In genomic region chr5:52546950-52547349, GRCm38 (mm10) we compare ENCODE assay signal across 8 mouse cellular contexts. TPM values are rescaled to one million over a fixed set of nuclear protein-coding genes. Genes with fewer than 3 reads are reported as not detected.
DNase-seq lines count a peak whose midpoint lies in the region; ATAC-seq and TF ChIP-seq lines count a peak whose summit lies in the region.
"Had no signal": no experiment of that assay in that cellular context is flagged by ENCODE, and none has a peak within 500 bp of the region (broad histone marks: within the 10 kb centered on the region; RNA-seq: fewer than 3 reads in every experiment).

No protein-coding gene starts in this region.

- WGBS in kidney, embryonic 15.5 days, result 49% methylated on average over 3 of the region's 3 CpGs
- WGBS in bone marrow, adult 2 months, result 40% methylated on average over 3 of the region's 3 CpGs
- WGBS in intestine, embryonic 16.5 days, result 49% methylated on average over 3 of the region's 3 CpGs

- no peak overlapping the region for H3K9ac ChIP-seq in kidney, embryonic 15.5 days
- no peak overlapping the region for H3K9ac ChIP-seq in ES-Bruce4 (ENCODE audit: low read depth, poor library complexity, severe bottlenecking)
- H3K9ac ChIP-seq in intestine, embryonic 16.5 days (ENCODE audit: low read depth, low read length), result no peak overlapping the region
- H3K9ac ChIP-seq: neural tube, embryonic 12.5 days had no signal

- H3K27ac ChIP-seq in kidney, embryonic 15.5 days, result no peak overlapping the region
- no peak overlapping the region for H3K27ac ChIP-seq in ES-Bruce4 (ENCODE audit: insufficient read depth, low read length)
- H3K27ac ChIP-seq in bone marrow, adult 2 months (ENCODE audit: control insufficient read depth, insufficient read depth, low read depth, low read length, poor library complexity), result no peak overlapping the region
- no peak overlapping the region for H3K27ac ChIP-seq in intestine, embryonic 16.5 days (ENCODE audit: low read length)
- H3K27ac ChIP-seq: neural tube, embryonic 12.5 days had no signal

- no peaks in the 10 kb centered on the region for H3K27me3 ChIP-seq in kidney, embryonic 15.5 days
- no peaks in the 10 kb centered on the region for H3K27me3 ChIP-seq in ES-Bruce4 (ENCODE audit: control insufficient read depth, insufficient read depth, low read length, poor library complexity, severe bottlenecking)
- no peaks in the 10 kb centered on the region for H3K27me3 ChIP-seq in intestine, embryonic 16.5 days (replicated peaks; ENCODE audit: control insufficient read depth, insufficient read depth, low read length)
- H3K27me3 ChIP-seq: neural tube, embryonic 12.5 days had no signal

- no peaks in the 10 kb centered on the region for H3K36me3 ChIP-seq in kidney, embryonic 15.5 days
- no peaks in the 10 kb centered on the region for H3K36me3 ChIP-seq in ES-Bruce4 (ENCODE audit: control insufficient read depth, insufficient read depth, low read length, poor library complexity, severe bottlenecking)
- no peaks in the 10 kb centered on the region for H3K36me3 ChIP-seq in intestine, embryonic 16.5 days (ENCODE audit: control insufficient read depth, insufficient read depth, low read length)
- H3K36me3 ChIP-seq: neural tube, embryonic 12.5 days had no signal

- no peak for ATAC-seq in kidney, embryonic 15.5 days (replicated peaks; ENCODE audit: low FRiP score)
- ATAC-seq in intestine, embryonic 16.5 days, result no peak

- peak; percentile 49 for TF ChIP-seq CTCF in ES-Bruce4 (IDR thresholded peaks at IDR 0.05; ENCODE audit: low read depth, low read length)
- TF ChIP-seq CTCF in bone marrow, adult 2 months (IDR thresholded peaks at IDR 0.05; ENCODE audit: control insufficient read depth, insufficient read depth, low read length), result peak; percentile 66

- no peak overlapping the region for H3K4me2 ChIP-seq in kidney, embryonic 15.5 days
- no peak overlapping the region for H3K4me2 ChIP-seq in intestine, embryonic 16.5 days (ENCODE audit: low read depth, low read length)
- H3K4me2 ChIP-seq: neural tube, embryonic 12.5 days had no signal

- H3K4me3 ChIP-seq in kidney, embryonic 15.5 days (replicated peaks), result no peak overlapping the region
- H3K4me3 ChIP-seq in ES-Bruce4 (ENCODE audit: low read depth, low read length), result no peak overlapping the region
- H3K4me3 ChIP-seq in bone marrow, adult 2 months (replicated peaks; ENCODE audit: control insufficient read depth, low read depth, low read length), result no peak overlapping the region
- H3K4me3 ChIP-seq in intestine, embryonic 16.5 days (ENCODE audit: low read length), result no peak overlapping the region
- H3K4me3 ChIP-seq: neural tube, embryonic 12.5 days had no signal

- TF ChIP-seq POLR2A in ES-Bruce4 (IDR thresholded peaks at IDR 0.05; ENCODE audit: insufficient read depth, low read length), result no peak
- TF ChIP-seq POLR2A in bone marrow, adult 2 months (IDR thresholded peaks at IDR 0.05; ENCODE audit: borderline replicate concordance, control insufficient read depth, low read depth, low read length), result no peak

- DNase-seq in kidney, postnatal 10 days, result peak; percentile 41
- peak; percentile 43 for DNase-seq in retina, embryonic 14.5 days (ENCODE audit: low spot score)
- DNase-seq in adipocyte (ENCODE audit: low spot score), result no peak

- no peaks in the 10 kb centered on the region for H3K9me3 ChIP-seq in kidney, embryonic 15.5 days (replicated peaks)
- H3K9me3 ChIP-seq in ES-Bruce4 (replicated peaks; ENCODE audit: control insufficient read depth, insufficient read depth, low read length, poor library complexity, severe bottlenecking), result no peaks in the 10 kb centered on the region
- H3K9me3 ChIP-seq in intestine, embryonic 16.5 days (ENCODE audit: control insufficient read depth, low read length), result no peaks in the 10 kb centered on the region
- H3K9me3 ChIP-seq: neural tube, embryonic 12.5 days had no signal

- no peak for TF ChIP-seq EP300 in ES-Bruce4 (IDR thresholded peaks at IDR 0.05; ENCODE audit: insufficient read depth, low read depth, low read length)

- 0 out of 2 replicates have a peak, but pooled peaks cover 4% of the 10 kb centered on the region for H3K4me1 ChIP-seq in kidney, embryonic 15.5 days
- H3K4me1 ChIP-seq in ES-Bruce4 (ENCODE audit: control insufficient read depth, insufficient read depth, low read length), result no peaks in the 10 kb centered on the region
- no peaks in the 10 kb centered on the region for H3K4me1 ChIP-seq in bone marrow, adult 2 months (ENCODE audit: control insufficient read depth, insufficient read depth, low read length)
- no peaks in the 10 kb centered on the region for H3K4me1 ChIP-seq in intestine, embryonic 16.5 days (ENCODE audit: control insufficient read depth, insufficient read depth, low read length)
- H3K4me1 ChIP-seq: neural tube, embryonic 12.5 days had no signal

RNA-seq across cellular contexts. Expression of gene Lgi2, which starts 19.3 kb away (rescaled TPM):
- polyA plus RNA-seq in kidney, embryonic 15.5 days (2015; fragmentation: Nextera tagmentation; extraction: Ambion mirVana), result 3.5 and 4.6 TPM in 2 replicates
- 2.1 and 2.6 TPM in 2 replicates for polyA plus RNA-seq in ES-Bruce4 (2011; ENCODE audit: insufficient read depth, insufficient read length, low read depth, missing spikeins)
- polyA plus RNA-seq in bone marrow, adult 2 months (2011; ENCODE audit: insufficient read depth, insufficient read length, low replicate concordance, missing spikeins), result not detected in 2 replicates
- 2.9 and 4.1 TPM in 2 replicates for polyA plus RNA-seq in intestine, embryonic 16.5 days (2015; fragmentation: Nextera tagmentation; extraction: Ambion mirVana)
